Comparison of ENCODE assay signal across 15 mouse cellular contexts in genomic region chr3:83025036-83025435, GRCm38 (mm10). TPM values are rescaled to one million over a fixed set of nuclear protein-coding genes. Genes with fewer than 3 reads are reported as not detected.
"Had no signal": no experiment of that assay in that cellular context is flagged by ENCODE, and none has a peak within 500 bp of the region (broad histone marks: within the 10 kb centered on the region; RNA-seq: fewer than 3 reads in every experiment).

No protein-coding gene starts in this region.

- H3K4me1 ChIP-seq: limb, embryonic 12.5 days; lung, embryonic 15.5 days; neural tube, embryonic 12.5 days had no signal

- H3K9me3 ChIP-seq: limb, embryonic 12.5 days; lung, embryonic 15.5 days; neural tube, embryonic 12.5 days had no signal

- H3K36me3 ChIP-seq: limb, embryonic 12.5 days; lung, embryonic 15.5 days; neural tube, embryonic 12.5 days had no signal

- H3K4me3 ChIP-seq: limb, embryonic 12.5 days; lung, embryonic 15.5 days; neural tube, embryonic 12.5 days had no signal

- H3K4me2 ChIP-seq: limb, embryonic 12.5 days; lung, embryonic 15.5 days; neural tube, embryonic 12.5 days had no signal

- DNase-seq: layer of hippocampus, postnatal 36 days; midbrain, embryonic 14.5 days; thymus, adult 18-20 months; thymus, postnatal 14 days had no signal

- H3K9ac ChIP-seq: limb, embryonic 12.5 days; liver, embryonic 14.5 days; lung, embryonic 15.5 days; neural tube, embryonic 12.5 days had no signal

- H3K27ac ChIP-seq: limb, embryonic 12.5 days; liver, embryonic 14.5 days; lung, embryonic 15.5 days; neural tube, embryonic 12.5 days; stomach, postnatal 0 days had no signal

- H3K27me3 ChIP-seq: limb, embryonic 12.5 days; lung, embryonic 15.5 days; neural tube, embryonic 12.5 days had no signal

RNA-seq across cellular contexts. Expression of gene Fga, which starts 0.8 kb away (rescaled TPM):
- total RNA-seq: layer of hippocampus, postnatal 36 days; left cerebral cortex, adult 8-10 months; left cerebral cortex, postnatal 25 days; megakaryocyte-erythroid progenitor cell, adult 5-6 weeks; neutrophil, adult 5-6 weeks had no signal

RNA-seq across cellular contexts. Expression of gene Fgg, which starts 17.5 kb away (rescaled TPM):
- total RNA-seq: layer of hippocampus, postnatal 36 days; left cerebral cortex, adult 8-10 months; left cerebral cortex, postnatal 25 days; megakaryocyte-erythroid progenitor cell, adult 5-6 weeks; neutrophil, adult 5-6 weeks had no signal
- polyA plus RNA-seq: intestine, embryonic 14.5 days; large intestine, adult 2 months; limb, embryonic 12.5 days; midbrain, embryonic 14.5 days; neural tube, embryonic 12.5 days had no signal

RNA-seq across cellular contexts. Expression of gene Fgb, which starts 24.6 kb away (rescaled TPM):
- total RNA-seq: layer of hippocampus, postnatal 36 days; left cerebral cortex, adult 8-10 months; left cerebral cortex, postnatal 25 days; megakaryocyte-erythroid progenitor cell, adult 5-6 weeks; neutrophil, adult 5-6 weeks had no signal
- polyA plus RNA-seq: midbrain, embryonic 14.5 days; neural tube, embryonic 12.5 days had no signal
